Mouse (Mus musculus) frontal cortex, postnatal 14 days (tissue): ENCODE measurements around the gene Rbms1.

ENCODE experiments used
- DNase-seq, 2 experiments: peaks; one replicate each; pipeline ENCODE4 v3.0.0; 2022; ENCODE audit warnings: low spot score in 2 of 2

The Rbms1 gene

DNA sequence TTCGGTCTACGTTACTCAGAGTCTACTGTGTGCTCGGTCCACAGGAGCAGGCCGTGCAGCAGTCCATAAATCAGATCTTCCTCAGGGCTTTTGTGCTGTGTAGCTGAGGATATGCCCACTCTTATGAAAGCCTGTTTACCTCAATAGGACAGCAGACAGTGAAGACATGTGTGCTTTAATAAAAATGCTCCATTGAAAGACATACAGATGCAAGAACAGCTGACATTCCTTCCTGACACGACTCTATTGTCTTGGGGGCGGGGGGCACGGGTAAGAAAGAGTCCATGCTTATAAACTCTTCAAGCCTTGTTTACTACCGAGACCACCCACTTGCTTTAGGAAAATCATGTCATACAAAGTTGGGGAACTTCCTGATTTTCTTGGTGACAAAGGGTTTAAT lies 196.6 kb downstream of the Rbms1 start:
- DNase-seq: no peak

DNA sequence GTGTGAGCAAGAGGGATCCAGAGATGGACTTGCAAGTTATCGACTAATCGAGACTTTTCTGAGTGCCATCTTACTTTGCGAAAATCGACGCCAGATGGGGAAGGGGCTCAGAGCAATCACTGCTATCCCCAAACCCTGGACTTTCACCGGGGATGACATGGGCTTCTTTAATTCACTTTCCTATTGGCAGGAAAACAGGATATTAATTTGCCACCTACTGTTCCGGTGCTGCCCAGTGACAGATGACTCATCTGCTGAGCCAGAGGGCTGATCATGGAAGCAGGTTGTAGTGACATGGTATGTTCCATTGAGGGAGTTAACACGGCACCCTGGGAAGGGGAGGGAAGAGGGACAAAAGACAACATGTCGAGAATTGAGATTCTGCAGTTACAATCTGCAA lies 206.8 kb downstream of the Rbms1 start:
- DNase-seq: no peak

DNA sequence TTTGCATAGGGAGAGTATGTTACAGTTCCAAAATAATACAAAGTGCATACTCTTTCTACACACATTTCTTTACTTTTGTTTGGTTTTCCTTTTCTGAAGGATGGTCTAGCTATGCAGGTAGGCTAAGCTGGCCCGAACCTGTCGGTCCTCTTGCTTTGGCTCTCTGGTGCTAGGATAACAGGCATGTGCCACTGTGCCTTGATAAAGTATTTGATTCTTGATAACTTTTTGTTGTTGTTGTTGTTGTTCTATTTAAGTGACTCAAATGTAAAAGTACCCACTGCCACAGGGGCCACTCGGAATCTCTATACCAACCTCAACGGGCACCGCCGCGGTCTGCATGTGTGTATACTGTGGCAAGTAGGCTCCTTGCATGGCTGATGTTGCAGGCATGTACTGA lies 207.9 kb downstream of the Rbms1 start:
- no peak for DNase-seq

DNA sequence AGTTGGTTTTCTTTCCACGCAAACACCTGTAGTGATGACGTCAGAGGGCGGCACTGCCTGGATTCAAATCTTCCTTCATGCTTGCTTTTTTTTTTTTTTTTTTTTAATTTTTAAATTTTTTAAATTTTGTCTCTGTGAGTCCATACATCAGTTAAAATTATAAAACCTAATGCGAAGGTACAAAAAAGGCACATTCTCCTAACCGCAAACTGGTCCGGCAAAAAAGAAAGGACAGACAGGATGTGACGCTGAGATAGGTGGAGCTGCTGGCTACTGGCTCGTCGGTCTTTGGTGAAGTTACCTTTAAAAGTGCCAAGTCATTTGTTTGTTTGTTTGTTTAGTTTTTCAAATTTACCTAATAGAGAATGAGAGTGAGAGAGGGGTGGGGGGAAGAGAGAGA lies 211.7 kb downstream of the Rbms1 start:
- no peak for DNase-seq

DNA sequence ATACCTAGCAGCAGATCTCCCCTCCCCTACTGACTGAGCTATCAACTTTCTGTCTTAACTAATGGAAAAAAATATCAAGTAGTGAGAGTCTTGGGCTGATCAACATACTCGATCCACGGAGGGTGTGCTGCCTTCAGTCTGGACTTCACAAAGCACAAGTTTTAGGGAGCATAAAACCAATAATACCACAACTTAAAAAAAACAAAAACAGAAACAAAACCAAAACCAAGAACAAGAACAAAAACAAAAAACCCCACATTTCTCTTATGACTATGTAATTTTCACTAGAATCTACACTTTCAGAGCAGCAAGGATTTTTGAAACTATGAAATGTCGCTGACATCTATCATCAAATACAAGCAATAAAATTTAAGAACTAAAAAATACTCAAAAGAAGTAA lies 212.4 kb downstream of the Rbms1 start:
- no peak for DNase-seq

DNA sequence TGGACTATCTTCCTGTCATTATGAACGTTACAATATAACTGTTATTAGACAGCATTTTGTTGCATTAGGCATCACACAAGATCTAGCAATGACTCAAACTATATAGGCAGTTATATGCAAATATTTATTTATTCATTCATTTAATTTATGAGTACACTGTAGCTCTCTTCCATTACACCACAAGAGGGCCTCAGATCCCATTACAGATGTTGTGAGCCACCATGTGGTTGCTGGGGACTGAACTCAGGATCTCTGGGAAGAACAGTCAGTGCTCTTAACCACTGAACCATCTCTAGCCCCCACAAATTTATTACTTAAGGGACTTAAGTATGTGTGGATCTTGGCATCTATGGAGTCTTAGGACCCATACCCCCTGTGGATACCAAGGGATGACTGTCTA lies 214.4 kb downstream of the Rbms1 start:
- no peak for DNase-seq

DNA sequence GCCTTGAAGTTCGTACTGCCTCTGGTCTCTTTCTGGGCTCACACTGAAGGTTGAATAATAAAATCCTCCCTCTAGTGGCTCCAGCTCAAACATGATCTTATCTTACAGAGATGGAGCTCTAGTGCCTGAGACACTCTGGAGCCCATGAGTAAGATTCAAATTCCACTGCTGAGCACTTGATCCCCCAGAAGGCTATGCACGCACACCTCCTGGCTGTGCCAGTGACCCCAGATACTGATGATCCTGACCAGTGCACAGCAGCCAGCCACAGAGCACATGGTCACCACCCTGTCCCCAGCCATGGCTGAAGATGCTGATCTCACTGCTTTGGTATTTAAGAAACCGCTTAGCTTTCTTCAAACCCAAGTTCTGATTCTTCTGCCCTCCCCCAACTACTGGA lies 215.4 kb downstream of the Rbms1 start:
- DNase-seq: no peak

DNA sequence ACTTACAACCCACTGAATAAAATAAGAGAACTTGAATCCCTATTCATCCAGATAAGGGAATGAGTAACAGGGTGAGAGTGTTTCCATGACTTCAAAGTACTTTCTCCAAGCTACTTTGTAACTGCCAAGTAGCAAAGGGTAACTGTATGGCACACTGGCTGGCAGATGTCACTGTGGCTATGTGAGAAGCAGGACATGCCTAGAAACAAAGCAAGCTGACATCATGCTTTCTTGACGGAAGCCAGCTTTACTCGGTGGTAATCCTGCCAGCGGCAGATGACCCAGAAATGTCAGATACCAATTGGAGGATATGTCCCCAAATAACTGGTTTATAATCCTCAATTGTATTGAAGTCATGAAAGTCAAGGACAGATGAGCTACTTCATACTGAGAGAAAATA lies 218.3 kb downstream of the Rbms1 start:
- no peak for DNase-seq

DNA sequence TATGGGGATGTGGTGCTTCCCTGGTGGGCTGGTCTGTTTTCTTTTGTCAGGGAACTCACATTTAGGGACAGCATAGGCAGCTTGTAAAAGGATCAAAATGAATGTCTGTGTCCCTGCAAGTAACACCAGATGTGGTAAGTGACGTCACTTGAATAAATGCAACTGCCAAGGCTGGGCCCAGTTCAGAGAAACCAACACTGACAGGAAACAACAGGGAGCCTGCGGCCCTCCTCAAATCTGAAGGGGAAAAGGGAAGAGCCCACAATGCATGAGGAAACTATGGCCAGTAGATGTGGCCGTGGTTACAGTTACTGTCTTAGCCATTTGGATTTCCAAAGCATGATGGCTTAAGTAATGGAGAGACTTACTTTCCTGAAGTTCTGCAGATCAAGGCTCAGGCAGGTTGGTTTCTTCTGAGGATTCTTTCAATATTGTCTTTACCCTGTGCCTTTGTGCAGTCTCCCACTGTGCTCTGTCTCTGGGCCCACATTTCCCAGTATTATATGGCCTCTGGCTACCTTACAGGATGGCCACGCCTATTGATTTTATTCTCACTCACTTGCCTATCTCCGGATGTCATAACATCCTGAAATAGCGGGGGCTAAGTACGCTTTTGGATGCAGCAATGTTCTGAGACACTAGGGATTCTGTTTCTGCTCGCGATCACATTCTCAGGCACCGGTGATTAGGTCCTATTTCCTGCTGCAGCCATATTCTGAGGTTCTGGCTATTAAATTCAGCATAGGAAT lies 223.4 kb downstream of the Rbms1 start:
- no peak for DNase-seq

DNA sequence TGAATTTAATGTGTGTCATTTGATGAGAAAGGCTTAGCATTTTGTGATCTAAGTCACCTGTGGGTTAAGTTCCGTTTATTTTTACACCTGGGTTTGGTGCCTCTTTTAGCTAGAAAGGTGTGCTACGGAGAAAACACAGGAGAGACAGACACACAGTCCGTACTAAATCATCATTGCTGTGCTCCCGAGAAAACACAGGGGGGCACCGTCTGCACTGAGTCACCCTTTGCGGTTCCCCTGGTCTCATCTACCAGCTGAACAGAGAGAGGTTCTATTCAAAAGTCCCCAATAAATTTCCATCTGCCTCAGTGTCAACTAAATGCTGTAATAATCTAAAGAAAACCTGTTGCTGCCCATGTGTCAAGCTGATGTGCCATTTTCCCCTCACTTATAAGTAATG lies 232.1 kb downstream of the Rbms1 start:
- DNase-seq: no peak

DNA sequence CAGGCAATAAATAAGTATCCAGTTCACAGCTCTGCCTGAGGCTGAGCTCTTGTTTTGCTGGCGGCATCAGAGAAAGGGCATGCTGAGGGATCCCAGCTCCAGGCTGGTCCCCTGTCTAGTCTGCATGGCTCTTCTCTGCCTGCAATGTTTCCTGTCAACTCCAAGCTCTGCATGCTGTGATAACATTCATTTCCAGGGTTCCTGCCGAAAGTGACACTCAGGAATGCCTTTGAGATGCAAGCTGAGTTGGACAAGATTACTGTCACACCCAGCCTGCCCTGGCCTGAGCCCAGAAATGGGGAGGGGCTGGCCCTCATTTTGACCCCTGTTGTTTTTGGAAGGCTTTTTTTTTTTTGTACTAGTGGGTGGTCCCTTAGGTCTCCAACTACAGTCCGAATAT lies 233.0 kb downstream of the Rbms1 start:
- no peak for DNase-seq

DNA sequence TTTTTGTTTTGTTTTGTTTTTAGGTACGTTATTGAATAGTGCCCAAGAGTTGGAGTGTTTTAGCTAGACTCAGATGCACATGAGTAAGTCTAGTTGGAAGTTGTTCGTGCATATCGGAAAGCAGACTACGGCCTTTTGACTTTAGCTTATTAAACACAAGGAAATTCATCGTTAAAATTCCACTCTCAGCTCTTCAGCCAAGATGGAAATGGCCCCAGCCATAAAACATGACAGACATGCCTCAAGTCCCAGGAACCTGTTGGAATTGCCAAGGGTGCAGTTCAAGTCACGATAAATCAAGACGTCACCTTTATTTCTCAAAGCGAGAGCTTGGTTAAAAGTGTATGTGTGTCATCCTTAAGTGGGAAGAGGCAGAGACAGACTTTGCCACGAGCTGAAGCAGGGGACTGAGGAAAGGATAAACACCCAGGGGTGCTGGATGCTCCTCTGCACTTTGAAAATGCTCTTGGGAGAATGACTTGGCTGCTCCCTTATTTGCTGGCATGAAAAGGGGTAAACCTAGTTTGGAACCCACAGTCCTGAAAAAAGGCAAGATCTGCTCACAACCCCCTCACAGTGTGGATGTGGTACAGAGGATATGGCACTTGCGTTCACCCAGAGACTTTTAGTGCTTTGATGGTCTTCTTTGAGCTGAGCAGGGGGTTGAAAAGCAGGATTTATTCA lies 233.9 kb downstream of the Rbms1 start:
- no peak for DNase-seq

DNA sequence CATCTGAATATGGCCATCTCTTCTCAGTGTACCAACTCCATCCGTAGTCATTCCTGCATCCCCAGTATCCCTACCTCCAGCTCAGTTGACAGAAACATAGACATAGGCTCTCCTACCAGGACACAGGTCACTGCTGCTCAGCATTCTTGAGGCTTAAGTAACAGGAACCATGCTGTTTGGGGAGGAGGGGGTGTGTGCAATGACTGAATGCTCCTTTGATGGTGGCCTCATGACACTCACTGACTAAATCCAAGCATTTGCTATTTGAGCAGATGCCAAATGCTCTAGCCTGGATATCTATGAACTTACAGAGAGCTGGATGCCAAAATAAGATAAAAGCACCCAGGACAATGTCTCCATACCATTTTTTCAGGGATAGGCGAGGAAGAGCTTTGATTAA lies 238.3 kb downstream of the Rbms1 start:
- no peak for DNase-seq

DNA sequence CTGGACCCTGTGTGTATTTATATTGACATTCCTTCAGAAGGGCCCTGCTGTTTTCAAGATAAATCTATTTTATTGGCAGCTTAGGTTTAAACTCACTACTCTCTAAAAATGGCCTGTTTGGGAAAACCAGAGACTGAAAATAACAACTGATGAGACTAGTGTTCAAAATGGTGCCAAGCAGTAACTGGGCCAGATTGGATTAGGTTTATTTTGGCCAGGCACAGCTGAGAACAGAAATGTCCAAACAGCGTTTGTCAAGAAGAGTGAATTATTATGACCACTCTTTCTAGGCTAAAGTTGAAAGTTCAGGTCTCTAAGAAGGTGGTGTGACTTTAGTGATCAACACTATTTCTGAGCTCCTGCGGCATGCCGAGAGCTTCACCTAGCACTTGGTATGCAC lies 240.0 kb downstream of the Rbms1 start:
- no peak for DNase-seq

DNA sequence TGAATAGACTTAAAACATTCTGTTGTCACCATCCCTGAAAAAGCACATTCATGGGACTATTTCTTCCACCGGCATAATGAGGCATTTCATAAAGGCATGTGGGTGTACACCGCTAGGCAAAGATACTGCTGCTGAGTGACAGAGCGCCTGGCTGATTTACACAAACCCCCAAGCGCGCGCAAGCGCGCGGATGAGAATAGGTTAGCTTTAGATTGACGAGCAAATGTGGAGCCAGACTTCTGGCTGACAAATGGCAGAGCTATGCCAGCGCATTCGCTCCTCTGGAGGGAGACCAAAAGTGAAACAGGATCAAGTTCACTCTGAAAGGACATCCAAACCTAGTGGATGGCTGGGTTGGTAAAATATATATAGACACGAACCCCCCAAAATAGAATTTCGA lies 240.5 kb downstream of the Rbms1 start, which contains the start of gene Itgb6:
Itgb6 (minus strand) TSS at position 130 of the 400 bp plus-strand sequence.
- DNase-seq: peak; percentile 38 to 47

DNA sequence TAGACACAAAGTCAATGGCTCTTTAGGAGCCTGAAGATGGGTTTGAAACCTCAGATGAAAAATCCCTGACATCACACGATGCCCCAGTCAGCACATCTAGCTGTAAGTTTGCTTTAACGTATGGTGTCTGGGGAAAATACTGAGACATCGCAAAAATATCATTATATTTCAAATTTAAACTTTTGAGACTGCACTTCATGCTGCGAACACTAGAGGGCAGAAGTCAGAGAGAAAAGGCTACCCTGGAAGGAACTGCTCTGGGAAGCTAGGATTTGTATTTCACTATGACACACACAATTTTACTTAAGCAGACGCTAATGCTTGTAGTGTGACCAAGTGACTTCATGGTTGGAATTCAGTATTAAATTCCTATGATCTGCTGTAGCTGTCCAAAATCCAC lies 242.1 kb downstream of the Rbms1 start:
- no peak for DNase-seq

DNA sequence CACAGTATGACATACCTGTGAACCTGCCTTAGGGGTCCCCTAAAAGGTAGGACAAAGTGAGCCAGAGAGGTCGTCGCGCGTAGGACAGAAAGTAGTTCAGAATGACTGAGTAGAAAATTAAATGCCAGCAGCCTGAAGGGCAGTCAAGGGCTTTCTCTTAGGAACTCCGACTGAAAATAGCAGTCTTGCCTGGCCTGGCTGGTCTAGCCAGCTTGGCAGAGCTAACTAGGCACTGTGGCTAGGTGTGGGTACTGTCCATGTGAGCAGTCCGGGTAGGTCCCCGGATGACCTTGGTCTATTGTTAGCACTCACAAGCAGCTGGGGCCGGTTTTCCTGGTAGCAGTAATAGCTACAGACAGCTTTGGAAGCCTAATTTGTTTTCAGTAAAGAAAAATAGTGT lies 242.8 kb downstream of the Rbms1 start:
- DNase-seq: no peak

DNA sequence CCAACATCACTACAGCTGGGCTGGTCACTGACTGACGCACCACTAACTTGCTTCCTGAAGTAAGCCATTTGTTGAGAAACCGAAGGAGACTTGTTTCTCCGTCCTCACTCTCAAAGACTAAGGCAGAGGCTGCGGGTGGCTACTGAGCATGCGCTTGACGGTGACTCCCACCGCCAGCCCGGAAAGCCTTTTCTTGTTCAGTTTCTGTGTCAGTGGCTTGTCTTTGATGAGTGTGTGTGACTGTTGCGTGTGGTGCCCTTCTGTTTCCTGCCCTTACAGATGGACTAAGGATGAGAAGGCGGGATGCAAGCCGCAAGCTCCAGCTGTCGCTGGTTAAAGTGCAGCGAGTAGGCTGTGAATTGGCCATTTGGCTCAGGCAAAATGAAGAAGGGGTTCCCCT lies 245.6 kb downstream of the Rbms1 start:
- DNase-seq: peak; percentile 24 to 31

DNA sequence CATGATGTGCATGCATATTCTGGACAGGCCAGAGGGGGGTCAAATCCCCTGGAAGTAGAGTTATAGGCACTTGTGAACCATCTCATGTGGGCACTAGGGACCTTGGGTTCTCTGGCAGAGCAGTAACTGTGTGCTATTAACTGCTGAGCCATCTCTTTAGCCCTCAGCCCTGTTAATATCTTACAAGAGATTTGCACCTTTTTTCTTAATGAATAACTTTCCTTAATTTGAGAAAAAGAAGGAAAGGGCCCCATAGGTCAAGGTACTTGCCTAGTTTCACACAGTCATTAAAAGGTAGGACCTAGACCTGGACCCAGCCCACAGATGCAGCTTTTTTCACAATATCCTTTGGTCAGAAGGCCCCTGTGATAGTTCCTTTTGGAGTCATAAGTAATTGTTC lies 246.4 kb downstream of the Rbms1 start:
- no peak for DNase-seq

DNA sequence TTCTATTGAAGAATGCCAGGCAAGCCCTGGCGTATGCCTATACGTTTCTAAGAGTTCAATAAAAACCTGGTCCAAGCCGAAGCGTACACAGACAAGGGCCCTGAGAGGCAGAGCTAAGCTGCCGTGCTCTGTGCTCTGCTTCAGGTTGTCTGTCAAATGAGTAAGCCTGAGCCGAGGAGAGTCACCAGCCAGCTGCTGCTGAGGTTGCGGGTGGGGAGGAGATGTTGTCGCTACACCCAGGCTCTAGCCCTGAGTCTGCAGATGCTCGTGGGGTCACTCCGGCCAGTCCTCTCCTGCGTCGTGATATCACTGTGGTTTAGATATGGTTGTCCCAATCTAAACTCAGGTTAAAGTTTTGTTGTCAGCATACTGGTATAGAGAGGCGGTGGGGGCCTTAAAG lies 247.2 kb downstream of the Rbms1 start:
- DNase-seq: no peak

DNA sequence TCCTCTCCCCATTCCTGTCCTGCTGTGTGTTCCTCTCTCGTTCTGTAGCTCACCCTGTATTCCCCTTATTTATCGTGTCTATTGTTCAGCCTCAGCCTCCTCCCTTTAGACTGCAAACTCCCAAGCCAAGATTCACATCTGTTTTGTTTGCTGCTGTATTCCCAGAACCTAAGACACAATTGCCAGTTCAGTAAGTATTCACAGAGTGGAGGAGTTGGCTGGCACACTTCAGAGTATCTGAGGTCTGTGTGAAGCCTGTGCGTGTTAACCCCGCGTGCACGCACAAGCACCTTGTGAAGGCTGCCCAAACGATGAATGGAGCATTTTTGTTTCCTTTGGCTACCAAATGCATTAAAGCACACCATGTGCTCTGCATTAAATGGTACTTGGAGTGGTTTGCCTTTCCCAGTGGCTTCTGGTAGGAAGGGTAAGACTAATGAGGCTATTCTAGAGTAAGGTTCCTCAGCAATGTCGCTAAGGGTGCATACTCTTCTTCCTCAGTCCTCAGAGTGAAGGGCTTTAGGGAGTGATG lies 248.0 kb downstream of the Rbms1 start:
- DNase-seq: no peak

DNA sequence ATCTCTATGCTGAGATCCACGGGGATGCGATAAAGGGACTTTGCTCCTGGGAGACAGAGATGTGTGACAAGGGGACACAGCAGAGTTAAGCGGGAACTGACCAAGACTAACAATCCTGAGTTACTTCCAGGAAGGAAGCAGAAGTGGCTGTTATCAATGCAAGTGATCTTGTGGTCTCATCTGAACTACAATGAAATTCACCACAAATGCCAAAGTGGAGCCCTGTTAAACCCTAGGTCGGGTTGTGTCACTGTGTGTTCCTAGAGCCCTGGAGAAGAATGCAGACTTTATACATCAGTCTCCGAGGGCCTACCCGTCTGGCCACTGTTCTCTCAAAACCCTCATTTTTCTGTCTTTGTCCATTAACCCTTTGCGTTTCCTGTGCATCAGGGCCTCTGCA lies 248.5 kb downstream of the Rbms1 start:
- DNase-seq: no peak

DNA sequence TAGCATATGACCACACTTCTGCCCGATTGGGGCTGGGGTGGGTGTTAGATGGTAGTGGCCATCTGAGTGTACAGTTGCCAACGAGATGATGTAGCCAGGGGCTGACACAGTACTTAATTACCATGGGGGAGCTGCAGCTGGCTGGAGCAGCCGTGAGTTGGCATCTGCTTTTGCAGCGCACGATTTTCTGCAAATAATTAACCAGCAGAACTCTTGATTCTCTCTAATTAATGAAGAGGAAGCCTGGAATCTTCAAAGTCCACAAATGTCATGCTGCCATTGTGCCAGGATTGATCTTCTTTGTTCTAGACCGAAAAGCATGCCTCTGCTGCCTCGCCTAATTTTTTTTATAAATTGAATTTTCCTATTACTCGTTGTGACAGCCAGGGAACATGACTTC lies 249.1 kb downstream of the Rbms1 start:
- DNase-seq: no peak
